Mouse (Mus musculus) gastrocnemius, adult 8-10 months (tissue): ENCODE results near the gene Hpf1. TPM values are rescaled to one million over a fixed set of nuclear protein-coding genes. Genes with fewer than 3 reads are reported as not detected.

Experiments used
- DNase-seq, 2 experiments: peaks; one replicate each; pipeline ENCODE4 v3.0.0; 2022; ENCODE audit warnings: low spot score in 2 of 2
- total RNA-seq, 4 experiments: library from RNA; stranded (reverse); gene quantifications; 2 replicates each; pipeline ENCODE4 v1.2.4; 2022

The Hpf1 gene
- total RNA-seq, 4 experiments from 2014 or later: 6.0 to 6.8 (median 6.7) TPM

- DNase-seq: no peak
These were observed 1.5 kb downstream of the Hpf1 start for GRCm38 (mm10) chr8:60891757-60892156.

GRCm38 (mm10) chr8:60895878-60896277, 5.7 kb downstream of the Hpf1 start:
- DNase-seq: no peak

- peak in 1 of 2 experiments; percentile 38 for DNase-seq
These were observed 9.9 kb downstream of the Hpf1 start for GRCm38 (mm10) chr8:60900147-60900546.

- DNase-seq: no peak
These were observed 21.9 kb downstream of the Hpf1 start for GRCm38 (mm10) chr8:60912081-60912480.

GRCm38 (mm10) chr8:60912554-60912953, 22.3 kb downstream of the Hpf1 start:
- no peak for DNase-seq

- no peak for DNase-seq
These were observed 28.9 kb downstream of the Hpf1 start for GRCm38 (mm10) chr8:60919069-60919468.

GRCm38 (mm10) chr8:60920176-60920575, 30.0 kb downstream of the Hpf1 start:
- DNase-seq: no peak

GRCm38 (mm10) chr8:60933617-60934016, 43.4 kb downstream of the Hpf1 start:
- DNase-seq: no peak

GRCm38 (mm10) chr8:60938717-60939424, 48.7 kb downstream of the Hpf1 start:
- no peak for DNase-seq

- no peak for DNase-seq
These were observed 52.6 kb downstream of the Hpf1 start for GRCm38 (mm10) chr8:60942867-60943266.

GRCm38 (mm10) chr8:60947503-60947902, 57.3 kb downstream of the Hpf1 start:
- DNase-seq: no peak

GRCm38 (mm10) chr8:60949859-60950258, 59.6 kb downstream of the Hpf1 start:
- DNase-seq: no peak

- no peak for DNase-seq
These were observed 61.1 kb downstream of the Hpf1 start for GRCm38 (mm10) chr8:60951271-60951670.

- no peak for DNase-seq
These were observed 61.5 kb downstream of the Hpf1 start for GRCm38 (mm10) chr8:60951757-60952156.

GRCm38 (mm10) chr8:60952803-60953202, 62.6 kb downstream of the Hpf1 start:
- DNase-seq: no peak

GRCm38 (mm10) chr8:60954281-60955014, 64.2 kb downstream of the Hpf1 start:
- DNase-seq: peak; percentile 41 to 63

- DNase-seq: no peak
These were observed 66.6 kb downstream of the Hpf1 start for GRCm38 (mm10) chr8:60956847-60957246.

Other genes starting within 250 kb of the Hpf1 start
- gene Clcn3, start 92.9 kb downstream of the Hpf1 start, total RNA-seq: 10 to 100 TPM; 34.5 to 37.8 (median 35.6) TPM
- 1 to 10 TPM; 2.7 to 4.8 (median 3.7) TPM for gene Nek1, start 102.8 kb downstream of the Hpf1 start, total RNA-seq